Mouse (Mus musculus) cerebellum, adult 2 months (tissue): ENCODE data around the gene Popdc2.

Experiments
- CTCF ChIP-seq: fragments of 200-500 bp; IDR thresholded peaks from 2 replicates; pipeline ENCODE4 v1.5.1; 2011; ENCODE audit warnings: low read depth, mild to moderate bottlenecking, control low read depth, low read length, moderate library complexity, borderline replicate concordance; ENCODE audit not compliant: insufficient read depth
- POLR2A ChIP-seq: fragments of 200-500 bp; IDR thresholded peaks from 2 replicates; pipeline ENCODE4 v1.6.1; 2011; ENCODE audit warnings: low read length, control low read depth, borderline replicate concordance; ENCODE audit not compliant: insufficient read depth

DNA sequence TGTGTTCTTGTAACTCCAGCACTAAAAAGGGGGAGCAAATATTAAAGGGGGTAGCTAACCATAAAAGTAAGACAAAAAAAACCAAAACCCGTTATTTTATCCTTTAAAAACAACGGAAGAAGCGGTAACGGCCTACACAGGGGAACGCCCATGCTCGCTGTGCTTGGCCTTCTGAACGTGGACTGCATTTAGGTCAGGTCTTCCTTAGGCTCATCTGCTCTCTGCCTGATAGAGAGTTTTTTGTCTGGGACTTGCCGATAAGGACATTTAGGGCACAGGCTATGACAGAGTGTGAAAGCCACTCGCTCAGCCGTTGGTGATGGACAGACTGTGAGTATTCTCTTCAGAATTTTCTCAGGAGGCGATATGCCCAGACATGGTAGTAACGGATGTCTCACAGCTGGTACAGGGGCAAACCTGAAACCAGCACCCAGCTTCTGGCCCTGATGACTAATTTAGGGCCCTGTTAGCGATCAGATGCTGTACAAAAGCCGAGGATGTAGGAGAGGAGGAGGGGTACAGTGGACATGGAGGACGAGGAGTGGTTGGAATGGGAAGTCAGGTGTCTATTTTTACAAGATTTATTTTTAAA is 9.8 kb downstream of the Popdc2 start:
- TF ChIP-seq CTCF = no peak
- TF ChIP-seq POLR2A = no peak
